In the genomic region with DNA sequence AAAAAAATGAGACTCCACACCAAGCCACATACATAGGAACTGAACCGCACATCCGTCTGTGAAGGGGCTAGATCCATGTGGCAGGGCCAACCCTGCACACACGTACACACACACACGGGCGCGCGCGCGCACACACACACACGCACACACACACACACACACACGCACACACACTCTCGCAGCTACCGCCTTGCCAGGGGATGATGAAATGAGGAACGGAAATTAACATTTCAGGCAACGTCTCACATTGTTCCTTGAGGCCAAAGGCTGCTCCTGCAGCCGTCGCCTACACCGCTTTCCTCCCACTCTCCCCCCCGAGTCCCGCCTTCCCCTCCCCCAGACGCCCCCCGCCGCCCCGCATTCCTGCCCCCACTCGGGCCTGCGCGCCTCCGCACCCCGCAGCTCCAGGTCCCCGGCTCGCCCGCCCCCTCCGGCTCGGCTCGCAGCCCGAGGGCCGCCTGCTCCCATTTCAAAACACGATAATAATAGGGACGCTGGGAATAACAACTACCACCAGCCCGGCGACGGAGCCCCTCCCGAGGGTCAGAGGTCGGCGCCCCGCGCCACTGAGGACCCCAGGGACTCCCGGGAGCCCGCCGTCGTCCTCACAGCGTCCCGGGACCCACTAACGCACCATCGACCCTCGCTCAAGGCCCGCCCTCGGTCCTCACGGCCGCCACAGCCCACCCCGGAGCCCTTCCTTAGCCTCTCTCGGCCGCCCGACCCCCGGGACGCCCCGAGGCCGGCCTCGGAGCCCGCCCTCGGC, we compare ENCODE assay signal across 8 mouse cellular contexts. TPM values are rescaled to one million over a fixed set of nuclear protein-coding genes. Genes with fewer than 3 reads are reported as not detected.
DNase-seq lines count a peak whose midpoint lies in the region; ATAC-seq and TF ChIP-seq lines count a peak whose summit lies in the region.

No protein-coding gene starts in this region.

- peak; percentile 18 to 23; a peak in 3 of 4 replicates for ATAC-seq in hematopoietic stem cell, adult 5-6 weeks (replicated peaks in 1 of 2; ENCODE audit: insufficient read depth in 1 of 2, low FRiP score in 2 of 2, low TSS enrichment in 1 of 2, low read depth in 1 of 2, poor library complexity in 2 of 2, severe bottlenecking in 2 of 2)

- H3K4me1 ChIP-seq in ES-E14 (ENCODE audit: control insufficient read depth in 2 of 2, insufficient read depth in 2 of 2, low read length in 2 of 2, poor library complexity in 1 of 2), result peaks cover 6 to 13% of the 10 kb centered on the region in 2 experiments; a peak in 3 of 4 replicates

- DNase-seq in ES-E14 (ENCODE audit: low read depth, low spot score), result no peak
- DNase-seq in cerebellum, adult 18-20 months, result peak; percentile 35 to 57
- DNase-seq in forelimb bud, embryonic 11.5 days (ENCODE audit: low read depth, low spot score), result peak; percentile 65
- peak; percentile 44 to 62 for DNase-seq in layer of hippocampus, postnatal 14 days (ENCODE audit: low spot score in 2 of 2)
- DNase-seq in lung, postnatal 10 days, result peak; percentile 82
- peak; percentile 68 for DNase-seq in ovary, postnatal 36 days (ENCODE audit: low spot score)
- peak; percentile 73 for DNase-seq in thymus, postnatal 25 days

- peak overlapping the region; percentile 85 to 95 for H3K4me3 ChIP-seq in ES-E14 (ENCODE audit: insufficient read depth in 1 of 2, low read depth in 1 of 2, low read length in 2 of 2, poor library complexity in 1 of 2, severe bottlenecking in 1 of 2)

- H3K36me3 ChIP-seq in ES-E14 (ENCODE audit: control insufficient read depth, insufficient read depth, low read length, poor library complexity, severe bottlenecking), result no peaks in the 10 kb centered on the region

- H3K9me3 ChIP-seq in ES-E14 (ENCODE audit: control insufficient read depth, insufficient read depth, low read depth, low read length), result no peaks in the 10 kb centered on the region

- H3K27ac ChIP-seq in ES-E14 (ENCODE audit: insufficient read depth, low read depth, low read length, poor library complexity, severe bottlenecking), result peak overlapping the region; percentile 82

- peak overlapping the region; percentile 95 for H3K9ac ChIP-seq in ES-E14 (ENCODE audit: insufficient read depth, low read depth, low read length, poor library complexity, severe bottlenecking)

- in situ Hi-C loops in ES-E14 (cut with MboI; ENCODE audit: low sequenced_read_pairs in 2 of 2, unreplicated experiment in 2 of 2), result no loop called here

TF ChIP-seq in ES-E14, 5 proteins besides CTCF, POLR2A, EP300 and RAD21:
- TF ChIP-seq MAFK (IDR thresholded peaks at IDR 0.05; ENCODE audit: insufficient read depth, low read depth, low read length) (no peak), CHD2 (IDR thresholded peaks at IDR 0.05; ENCODE audit: low read depth, low read length) (no peak)

RNA-seq across cellular contexts. Expression of gene Ankrd11, which starts 0.9 kb away (rescaled TPM):
- 155 and 194 TPM in 2 replicates for total RNA-seq in ES-E14 (2012; rRNA removed)
- 99.2 and 109 TPM in 2 replicates for total RNA-seq in hematopoietic stem cell, adult 5-6 weeks (2017)
- 100 to 1,000 TPM; 152 to 159 TPM for total RNA-seq in layer of hippocampus, postnatal 14 days (2021)

RNA-seq across cellular contexts. Expression of gene Spg7, which starts 21.6 kb away (rescaled TPM):
- 106 and 160 TPM in 2 replicates for total RNA-seq in ES-E14 (2012; rRNA removed)
- 68.5 and 76.3 TPM in 2 replicates for total RNA-seq in hematopoietic stem cell, adult 5-6 weeks (2017)
- total RNA-seq in layer of hippocampus, postnatal 14 days (2021), result 10 to 100 TPM; 64.7 to 81.9 TPM
